Mouse (Mus musculus) naive thymus-derived CD4-positive, alpha-beta T cell, adult 2 months (primary cell): ENCODE data around the gene Trio.

Source experiments
- DNase-seq: peaks from one replicate; pipeline ENCODE4 v3.0.0-alpha.2; 2011; ENCODE audit warnings: low read depth

Trio gene

GRCm38 (mm10) chr15:28035601-28036000 is 10.0 kb upstream of the Trio start:
- no peak for DNase-seq

GRCm38 (mm10) chr15:28034636-28035035 is 9.0 kb upstream of the Trio start:
- DNase-seq = no peak

- DNase-seq = no peak
Observed at GRCm38 (mm10) chr15:28029371-28029770, 3.7 kb upstream of the Trio start.

- DNase-seq = no peak
Observed at GRCm38 (mm10) chr15:28028542-28028941, 2.9 kb upstream of the Trio start.

GRCm38 (mm10) chr15:28026167-28026481 is 476 bp upstream of the Trio start:
- DNase-seq = no peak

GRCm38 (mm10) chr15:28024965-28025338 is 696 bp downstream of the Trio start:
- no peak for DNase-seq

- peak; percentile 59 for DNase-seq
Observed at GRCm38 (mm10) chr15:28024031-28024964, 1.4 kb downstream of the Trio start.

- peak; percentile 69 for DNase-seq
Observed at GRCm38 (mm10) chr15:28021591-28022209, 3.9 kb downstream of the Trio start.

GRCm38 (mm10) chr15:28019393-28020070 is 6.1 kb downstream of the Trio start:
- no peak for DNase-seq

GRCm38 (mm10) chr15:28007516-28007915 is 18.1 kb downstream of the Trio start:
- no peak for DNase-seq

- no peak for DNase-seq
Observed at GRCm38 (mm10) chr15:28004192-28004767, 21.4 kb downstream of the Trio start.

GRCm38 (mm10) chr15:28002515-28002914 is 23.1 kb downstream of the Trio start:
- peak; percentile 6 for DNase-seq

GRCm38 (mm10) chr15:28001299-28001698 is 24.3 kb downstream of the Trio start:
- peak; percentile 16 for DNase-seq

GRCm38 (mm10) chr15:27998621-27999359 is 26.9 kb downstream of the Trio start:
- DNase-seq = no peak

GRCm38 (mm10) chr15:27997917-27998316 is 27.7 kb downstream of the Trio start:
- DNase-seq = no peak

GRCm38 (mm10) chr15:27997391-27997841 is 28.2 kb downstream of the Trio start:
- DNase-seq = no peak

GRCm38 (mm10) chr15:27996750-27997149 is 28.9 kb downstream of the Trio start:
- no peak for DNase-seq

- DNase-seq = no peak
Observed at GRCm38 (mm10) chr15:27995421-27995820, 30.2 kb downstream of the Trio start.

GRCm38 (mm10) chr15:27994870-27995269 is 30.8 kb downstream of the Trio start:
- DNase-seq = no peak

GRCm38 (mm10) chr15:27993528-27993927 is 32.1 kb downstream of the Trio start:
- no peak for DNase-seq

- no peak for DNase-seq
Observed at GRCm38 (mm10) chr15:27992596-27992995, 33.1 kb downstream of the Trio start.
